Mouse (Mus musculus) heart, postnatal 0 days (tissue): ENCODE data around the gene Gm17409. TPM values are rescaled to one million over a fixed set of nuclear protein-coding genes. Genes with fewer than 3 reads are reported as not detected.

Source experiments
- ATAC-seq: fragments of 200-750 bp; cut with Nextera tagmentation; 2 replicates; pipeline ENCODE4 v1.8.0; 2017; ENCODE audit warnings: low read depth, moderate number of reproducible peaks, moderate library complexity; ENCODE audit not compliant: insufficient read depth
- DNase-seq: peaks from one replicate; pipeline ENCODE4 v3.0.0-alpha.2; 2016; ENCODE audit warnings: low spot score
- H3K27ac ChIP-seq: fragments of 300-500 bp; sonication (generic); 2 replicates; pipeline ENCODE4 v1.5.1; 2014; ENCODE audit warnings: low read depth, mild to moderate bottlenecking
- H3K27me3 ChIP-seq: fragments of 300-500 bp; sonication (generic); 2 replicates; pipeline ENCODE4 v1.6.1; 2014; ENCODE audit warnings: low read length, mixed read lengths; ENCODE audit not compliant: control insufficient read depth, insufficient read depth
- H3K36me3 ChIP-seq: fragments of 300-500 bp; sonication (generic); replicated peaks from 2 replicates; pipeline ENCODE4 v1.6.1; 2014; ENCODE audit warnings: low read length, mixed read lengths; ENCODE audit not compliant: control insufficient read depth, insufficient read depth
- H3K4me1 ChIP-seq: fragments of 300-500 bp; sonication (generic); 2 replicates; pipeline ENCODE4 v1.6.1; 2014; ENCODE audit warnings: antibody characterized with exemption; ENCODE audit not compliant: control insufficient read depth, insufficient read depth
- H3K4me2 ChIP-seq: fragments of 300-500 bp; sonication (generic); 2 replicates; pipeline ENCODE4 v1.6.1; 2014; ENCODE audit warnings: low read depth, mild to moderate bottlenecking, low read length, moderate library complexity
- H3K4me3 ChIP-seq: fragments of 300-500 bp; sonication (generic); 2 replicates; pipeline ENCODE4 v1.5.1; 2014; ENCODE audit warnings: low read depth, low read length
- H3K9ac ChIP-seq: fragments of 300-500 bp; sonication (generic); replicated peaks from 2 replicates; pipeline ENCODE4 v1.6.1; 2014; ENCODE audit warnings: low read depth, low read length, mixed read lengths
- H3K9me3 ChIP-seq: fragments of 300-500 bp; sonication (generic); replicated peaks from 2 replicates; pipeline ENCODE4 v1.6.1; 2016; ENCODE audit warnings: low read length; ENCODE audit not compliant: control insufficient read depth
- CTCF ChIP-seq: IDR thresholded peaks from 2 replicates; pipeline ENCODE4 v1.5.1; 2016; ENCODE audit warnings: antibody characterized with exemption, control low read depth, low read depth
- EP300 ChIP-seq: IDR thresholded peaks from 2 replicates; pipeline ENCODE4 v1.6.1; 2016; ENCODE audit warnings: antibody characterized with exemption, low read depth
- WGBS: fragments of 180-500 bp; shearing (Covaris S2); extraction: QIAGEN DNeasy Blood & Tissue Kit; methylation state at CpG from one replicate; pipeline ENCODE4 v1.1.7; 2014; 5-methylcytosine and 5-hydroxymethylcytosine counted together
- polyA plus RNA-seq: library from polyadenylated mRNA; unstranded; fragments of >200 nt; fragmentation: Nextera tagmentation; extraction: Ambion mirVana; gene quantifications from 2 replicates; pipeline ENCODE4 v1.2.1, GENCODE M21; 2015
- total RNA-seq: library from RNA; depleted of rRNA; stranded (reverse); fragments of >200 nt; gene quantifications from 2 replicates; pipeline ENCODE4 v1.2.3, GENCODE M21; 2014; ENCODE audit warnings: low replicate concordance

Gene Gm17409
- total and polyA plus RNA-seq, 2 experiments from 2014 or later = not detected

GRCm38 (mm10) chr2:58488404-58488803, 18.5 kb downstream of the Gm17409 start:
- Histone ChIP-seq H3K9ac (no peak overlapping the region), H3K4me3 (no peak overlapping the region), H3K9me3 (no peaks in the 10 kb centered on the region), H3K4me1 (peaks cover 57% of the 10 kb centered on the region), H3K27me3 (no peaks in the 10 kb centered on the region), H3K36me3 (0 out of 2 replicates have a peak, but pooled peaks cover under 1% of the 10 kb centered on the region), H3K4me2 (peak overlapping the region; percentile 10; the same call in 1 of the 2 replicates), H3K27ac (peak overlapping the region; percentile 64)
- TF ChIP-seq CTCF (no peak), EP300 (no peak)
- WGBS = 19% methylated on average over 8 of the region's 8 CpGs
- no peak for DNase-seq
- no peak for ATAC-seq

- Histone ChIP-seq H3K36me3 (no peaks in the 10 kb centered on the region), H3K4me1 (peaks cover 56% of the 10 kb centered on the region), H3K4me3 (no peak overlapping the region), H3K27me3 (no peaks in the 10 kb centered on the region), H3K27ac (peak overlapping the region; percentile 64), H3K4me2 (peak overlapping the region; percentile 33), H3K9ac (no peak overlapping the region), H3K9me3 (no peaks in the 10 kb centered on the region)
- ATAC-seq (peak; percentile 66), DNase-seq (peak; percentile 50)
- TF ChIP-seq EP300 (no peak), CTCF (no peak)
- WGBS = 36% methylated on average over 9 of the region's 9 CpGs
These were observed 19.4 kb downstream of the Gm17409 start for GRCm38 (mm10) chr2:58489275-58489674.

DNA sequence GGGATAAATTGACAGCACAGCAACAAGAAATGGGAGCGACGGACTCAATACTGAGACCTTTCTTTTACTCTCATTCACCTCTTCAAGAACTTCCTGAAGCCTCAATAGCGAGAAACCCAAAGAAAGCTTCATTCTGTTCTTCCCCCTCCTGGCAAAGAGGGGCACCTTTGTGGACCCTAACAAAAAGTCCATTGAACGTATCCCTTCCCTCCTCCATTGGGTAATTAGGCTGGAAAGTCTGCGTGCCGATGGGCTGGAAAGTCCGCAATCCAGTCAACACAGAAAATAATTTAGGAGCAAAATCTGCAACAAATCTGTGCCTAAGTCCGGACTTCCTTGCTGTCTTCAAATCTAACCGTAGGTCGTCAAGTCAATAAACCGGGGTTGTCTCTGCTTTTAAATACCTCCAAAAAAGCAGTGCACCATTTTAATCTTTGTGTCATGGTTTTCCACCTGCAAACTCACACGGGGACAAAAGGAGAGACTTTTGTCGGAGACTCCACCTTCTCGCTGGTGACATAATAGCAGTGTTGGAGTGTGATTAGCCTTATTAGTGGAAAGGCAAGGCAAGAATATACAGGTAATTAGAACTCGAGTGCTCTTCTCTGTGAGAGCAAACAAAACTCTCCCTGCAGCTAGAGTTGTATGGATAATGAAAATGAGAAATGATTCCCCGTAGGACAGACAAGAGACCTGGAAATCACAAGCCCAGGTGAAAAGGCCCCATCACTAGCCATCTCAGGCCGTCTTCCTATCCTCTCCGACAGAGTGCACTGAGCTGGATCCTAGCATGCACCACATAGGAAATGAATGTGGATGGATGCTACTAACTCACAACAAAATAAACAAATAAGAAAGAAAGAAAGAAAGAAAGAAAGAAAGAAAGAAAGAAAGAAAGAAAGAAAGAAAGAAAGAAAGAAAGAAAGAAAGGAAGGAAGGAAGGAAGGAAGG, 24.0 kb downstream of the Gm17409 start:
- H3K36me3 ChIP-seq = no peaks in the 10 kb centered on the region
- no peak for DNase-seq
- no peak overlapping the region for H3K4me3 ChIP-seq
- H3K27ac ChIP-seq = no peak overlapping the region
- H3K4me2 ChIP-seq = no peak overlapping the region
- no peak for TF ChIP-seq EP300
- no peaks in the 10 kb centered on the region for H3K9me3 ChIP-seq
- peaks cover 25% of the 10 kb centered on the region for H3K4me1 ChIP-seq
- no peak for ATAC-seq
- no peak overlapping the region for H3K9ac ChIP-seq
- WGBS = 91% methylated on average over 18 of the region's 18 CpGs
- no peaks in the 10 kb centered on the region for H3K27me3 ChIP-seq

DNA sequence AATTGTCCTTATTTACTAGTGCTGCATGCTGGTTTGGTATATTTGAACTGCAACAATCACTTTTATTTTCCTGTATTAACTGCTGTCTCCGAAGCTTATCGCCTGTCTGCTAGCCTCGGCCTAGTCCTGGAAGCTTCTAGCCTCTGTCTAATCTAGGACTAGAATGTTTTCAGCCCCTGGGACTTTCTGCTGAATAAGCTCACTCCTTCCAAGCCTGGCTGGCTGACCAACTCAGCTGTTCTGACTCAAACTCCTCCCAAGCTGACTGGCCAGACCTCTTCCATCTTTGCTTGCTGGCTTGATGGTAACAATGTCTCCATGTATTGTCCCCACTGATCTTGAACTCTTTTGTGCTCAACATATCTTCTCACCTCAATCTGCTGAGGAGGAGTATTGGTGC, 25.4 kb downstream of the Gm17409 start:
- ATAC-seq = no peak
- Histone ChIP-seq H3K27ac (no peak overlapping the region), H3K9ac (no peak overlapping the region), H3K36me3 (no peaks in the 10 kb centered on the region), H3K9me3 (no peaks in the 10 kb centered on the region), H3K4me2 (no peak overlapping the region), H3K4me1 (peaks cover 13% of the 10 kb centered on the region), H3K4me3 (no peak overlapping the region), H3K27me3 (no peaks in the 10 kb centered on the region)
- TF ChIP-seq EP300 (no peak), CTCF (no peak)
- 39% methylated on average over 3 of the region's 3 CpGs for WGBS
- no peak for DNase-seq

GRCm38 (mm10) chr2:58496647-58497410, 26.9 kb downstream of the Gm17409 start:
- Histone ChIP-seq H3K36me3 (no peaks in the 10 kb centered on the region), H3K9me3 (no peaks in the 10 kb centered on the region), H3K27me3 (no peaks in the 10 kb centered on the region), H3K9ac (no peak overlapping the region), H3K4me3 (no peak overlapping the region), H3K4me2 (no peak overlapping the region; the same call in 1 of the 2 replicates), H3K4me1 (peaks cover 12% of the 10 kb centered on the region), H3K27ac (0 out of 2 replicates have a peak overlapping the region, but pooled peaks have one; percentile 11)
- TF ChIP-seq EP300 (no peak), CTCF (no peak)
- DNase-seq (no peak), ATAC-seq (peak; percentile 69)
- 41% methylated on average over 8 of the region's 8 CpGs for WGBS
